Mouse (Mus musculus) embryonic facial prominence, embryonic 11.5 days (tissue): ENCODE measurements around the gene Ahctf1. TPM values are rescaled to one million over a fixed set of nuclear protein-coding genes. Genes with fewer than 3 reads are reported as not detected.

ENCODE experiments used
- ATAC-seq: fragments of 200-750 bp; cut with Nextera tagmentation; replicated peaks from 2 replicates; pipeline ENCODE4 v1.8.0; 2017; ENCODE audit warnings: low read depth; ENCODE audit not compliant: insufficient number of reproducible peaks, low FRiP score, low TSS enrichment
- DNase-seq: peaks from one replicate; pipeline ENCODE4 v3.0.0-alpha.2; 2015; ENCODE audit warnings: low spot score
- H3K27ac ChIP-seq: fragments of 300-500 bp; sonication (generic); replicated peaks from 2 replicates; pipeline ENCODE4 v1.5.1; 2014; ENCODE audit warnings: mild to moderate bottlenecking, low read depth, low read length, control low read depth
- H3K27me3 ChIP-seq: fragments of 300-500 bp; sonication (generic); 2 replicates; pipeline ENCODE4 v1.6.1; 2014; ENCODE audit warnings: mild to moderate bottlenecking, low read length, moderate library complexity, mixed read lengths; ENCODE audit not compliant: control insufficient read depth, insufficient read depth
- H3K36me3 ChIP-seq: fragments of 300-500 bp; sonication (generic); replicated peaks from 2 replicates; pipeline ENCODE4 v1.6.1; 2014; ENCODE audit warnings: low read depth, mild to moderate bottlenecking, low read length, moderate library complexity, mixed read lengths; ENCODE audit not compliant: control insufficient read depth, insufficient read depth
- H3K4me1 ChIP-seq: fragments of 300-500 bp; sonication (generic); 2 replicates; pipeline ENCODE4 v1.6.1; 2014; ENCODE audit warnings: low read length, mixed read lengths; ENCODE audit not compliant: control insufficient read depth, insufficient read depth
- H3K4me2 ChIP-seq: fragments of 300-500 bp; sonication (generic); 2 replicates; pipeline ENCODE4 v1.6.1; 2014; ENCODE audit warnings: low read depth, mild to moderate bottlenecking, control low read depth, low read length, moderate library complexity
- H3K4me3 ChIP-seq: fragments of 300-500 bp; sonication (generic); 2 replicates; pipeline ENCODE4 v1.5.1; 2014; ENCODE audit warnings: low read depth, low read length, control low read depth
- H3K9ac ChIP-seq: fragments of 300-500 bp; sonication (generic); replicated peaks from 2 replicates; pipeline ENCODE4 v1.6.1; 2014; ENCODE audit warnings: mild to moderate bottlenecking, control low read depth, low read length
- H3K9me3 ChIP-seq: fragments of 300-500 bp; sonication (generic); replicated peaks from 2 replicates; pipeline ENCODE4 v1.6.1; 2016; ENCODE audit warnings: mild to moderate bottlenecking, low read length, inconsistent platforms, mixed read lengths; ENCODE audit not compliant: control insufficient read depth
- WGBS: fragments of 180-500 bp; shearing (Covaris S2); extraction: QIAGEN DNeasy Blood & Tissue Kit; methylation state at CpG from one replicate; pipeline ENCODE4 v1.1.7; 2014; 5-methylcytosine and 5-hydroxymethylcytosine counted together
- polyA plus RNA-seq: library from polyadenylated mRNA; unstranded; fragments of >200 nt; fragmentation: Nextera tagmentation; extraction: Ambion mirVana; gene quantifications from 2 replicates; pipeline ENCODE4 v1.2.1, GENCODE M21; 2014

Ahctf1 gene
- polyA plus RNA-seq, 1 experiment from 2014 or later, result 38.6 TPM

DNA sequence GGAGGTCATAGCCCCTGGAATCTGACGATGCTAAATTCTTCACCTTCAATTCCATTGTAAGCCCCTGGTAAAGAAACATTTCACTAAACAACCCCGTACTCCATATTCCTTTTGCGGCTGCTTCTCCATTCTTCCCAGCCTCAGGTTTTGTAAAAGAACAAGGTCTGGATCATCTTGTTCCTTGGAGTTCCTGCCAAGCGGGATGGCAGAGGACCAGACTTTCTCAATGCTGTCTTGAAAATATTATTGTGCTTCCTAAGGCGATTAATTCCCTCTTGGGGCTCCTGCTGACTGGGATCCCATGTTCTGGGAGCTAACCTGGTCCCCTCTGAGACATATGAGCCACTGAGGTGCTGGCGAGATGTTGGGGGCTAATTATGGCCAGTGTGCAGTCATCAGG is 98.3 kb downstream of the Ahctf1 start:
- DNase-seq (no peak), ATAC-seq (no peak)
- H3K9me3 ChIP-seq, result no peaks in the 10 kb centered on the region
- H3K27ac ChIP-seq, result no peak overlapping the region
- no peaks in the 10 kb centered on the region for H3K27me3 ChIP-seq
- H3K4me1 ChIP-seq, result no peaks in the 10 kb centered on the region
- H3K4me3 ChIP-seq, result no peak overlapping the region
- WGBS, result 89% methylated on average over 6 of the region's 6 CpGs
- H3K36me3 ChIP-seq, result no peaks in the 10 kb centered on the region
- H3K9ac ChIP-seq, result no peak overlapping the region
- no peak overlapping the region for H3K4me2 ChIP-seq

DNA sequence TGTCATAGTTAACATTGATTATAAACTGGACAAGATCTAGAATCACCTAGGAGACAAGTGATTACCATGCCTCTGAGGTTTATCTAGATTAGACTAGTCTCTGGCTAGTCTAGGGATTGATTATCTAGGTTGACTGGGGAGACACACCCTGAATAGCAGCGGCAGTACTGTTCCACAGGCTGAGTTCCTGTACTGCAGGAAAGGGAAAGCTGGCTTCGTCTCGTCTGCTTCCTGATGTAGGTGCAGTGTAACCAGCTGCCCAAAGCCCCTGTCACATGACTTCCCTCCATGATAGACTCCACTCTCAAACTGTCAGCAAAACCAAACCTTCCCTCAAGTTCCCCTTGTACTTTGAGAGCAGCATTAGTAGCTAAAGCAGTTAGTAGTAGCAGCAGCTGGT is 99.3 kb downstream of the Ahctf1 start:
- Histone ChIP-seq H3K36me3 (no peaks in the 10 kb centered on the region), H3K4me2 (no peak overlapping the region), H3K4me3 (no peak overlapping the region), H3K27me3 (no peaks in the 10 kb centered on the region), H3K9ac (no peak overlapping the region), H3K27ac (no peak overlapping the region), H3K9me3 (no peaks in the 10 kb centered on the region), H3K4me1 (no peaks in the 10 kb centered on the region)
- DNase-seq, result no peak
- WGBS, result 80% methylated on average over 3 of the region's 3 CpGs
- no peak for ATAC-seq

Other genes with a start within 250 kb of the Ahctf1 start
- 94.2 and 96.6 TPM in 2 replicates for gene Sccpdh, start 135.5 kb downstream of the Ahctf1 start, polyA plus RNA-seq
- not detected in 2 replicates for gene Kif28, start 58.4 kb downstream of the Ahctf1 start, polyA plus RNA-seq
- 0.41 TPM in 1 of 2 replicates, not detected in the other for gene Gm10518, start 304 bp downstream of the Ahctf1 start, polyA plus RNA-seq
- 12.3 and 13.8 TPM in 2 replicates for gene Cdc42bpa, start 156.8 kb upstream of the Ahctf1 start, polyA plus RNA-seq